Mouse (Mus musculus): ENCODE results near the gene Zc3h4.

DNA sequence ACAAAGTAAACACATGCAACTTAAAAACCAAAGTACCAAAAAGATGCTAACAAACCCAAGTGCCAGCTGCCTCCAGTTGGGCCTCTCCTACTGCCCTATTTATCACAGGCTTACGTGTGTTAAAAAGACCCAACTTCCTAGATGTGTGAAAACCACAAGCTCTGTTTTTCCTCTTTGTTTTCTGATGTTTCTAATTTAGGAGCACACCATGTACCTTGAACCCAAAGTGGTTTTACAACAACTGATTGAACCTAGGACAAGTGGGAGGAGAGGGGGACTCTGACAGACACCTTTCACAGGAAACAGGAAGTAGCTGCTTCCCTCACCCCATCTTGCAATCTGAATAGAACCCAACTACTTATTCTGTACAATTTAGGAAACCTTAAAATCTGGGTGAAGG, 36.4 kb upstream of the Zc3h4 start:
- no peak for TF ChIP-seq CTCF (IDR thresholded peaks at IDR 0.05; ENCODE audit: extremely low read depth, insufficient read depth, low read length)
- TF ChIP-seq POLR2A (IDR thresholded peaks at IDR 0.05; ENCODE audit: extremely low read depth, insufficient read depth, low read length) = no peak

Measured in cortical plate, adult 2 months (tissue).